Mouse (Mus musculus) C2C12 (cell line): Measurements from ENCODE around the gene Cfap70. TPM values are rescaled to one million over a fixed set of nuclear protein-coding genes. Genes with fewer than 3 reads are reported as not detected.

ENCODE experiments used
- H3K27me3 ChIP-seq: one replicate; pipeline ENCODE4 v1.6.1; 2011; ENCODE audit not compliant: control insufficient read depth, insufficient read depth, insufficient read length
- H3K36me3 ChIP-seq: one replicate; pipeline ENCODE4 v1.6.1; 2011; ENCODE audit not compliant: control insufficient read depth, insufficient read depth
- H3K4me3 ChIP-seq: one replicate; pipeline ENCODE4 v1.5.1; 2011; ENCODE audit warnings: mild to moderate bottlenecking, control low read depth; ENCODE audit not compliant: poor library complexity, insufficient read depth, severe bottlenecking
- H3K79me2 ChIP-seq: one replicate; pipeline ENCODE4 v1.6.1; 2011; ENCODE audit not compliant: control insufficient read depth, insufficient read depth
- H3K79me3 ChIP-seq: one replicate; pipeline ENCODE4 v1.6.1; 2011; ENCODE audit warnings: low read depth, control low read depth
- H3ac ChIP-seq: one replicate; pipeline ENCODE3; 2011; ENCODE audit warnings: low read depth; ENCODE audit not compliant: control insufficient read depth, insufficient read length
- CEBPB ChIP-seq: IDR thresholded peaks from one replicate; pipeline ENCODE4 v1.6.1; 2011; ENCODE audit warnings: low read depth, mild to moderate bottlenecking, control low read depth, moderate library complexity
- CTCF ChIP-seq: IDR thresholded peaks from one replicate; pipeline ENCODE4 v1.5.1; 2011; ENCODE audit not compliant: control insufficient read depth, insufficient read depth, insufficient read length
- FOSL1 ChIP-seq: IDR thresholded peaks from one replicate; pipeline ENCODE4 v1.8.0; 2011; ENCODE audit warnings: mild to moderate bottlenecking, low read length; ENCODE audit not compliant: poor library complexity, insufficient read depth, severe bottlenecking
- MAX ChIP-seq: IDR thresholded peaks from one replicate; pipeline ENCODE4 v1.6.1; 2011; ENCODE audit warnings: mild to moderate bottlenecking, control low read depth
- MYOD1 ChIP-seq: IDR thresholded peaks from one replicate; pipeline ENCODE4 v1.6.1; 2011; ENCODE audit warnings: low read depth; ENCODE audit not compliant: control insufficient read depth, insufficient read length
- MYOG ChIP-seq: IDR thresholded peaks from one replicate; pipeline ENCODE4 v1.6.1; 2011; ENCODE audit not compliant: control insufficient read depth, insufficient read length; ENCODE audit errors: extremely low read depth
- USF1 ChIP-seq: IDR thresholded peaks from one replicate; pipeline ENCODE4 v1.6.1; 2011; ENCODE audit warnings: low read depth, mild to moderate bottlenecking, control low read depth, moderate library complexity
- long read RNA-seq, 2 experiments: library from polyadenylated mRNA; unstranded; transcript quantifications; one replicate each; pipeline ENCODE4 v2.0.0; 2019 to 2020
- polyA plus RNA-seq: library from polyadenylated mRNA; unstranded; fragments of >200 nt; fragmentation: generic; extraction: Trizol; gene quantifications from one replicate; pipeline ENCODE4 v1.2.1, GENCODE M21; 2012; ENCODE audit warnings: missing spikeins

Cfap70 gene
- 0.01 TPM for polyA plus RNA-seq
- long read RNA-seq, experiment 1: 0 reads
- long read RNA-seq, experiment 2: 0 reads

- Histone ChIP-seq H3K36me3 (peaks cover 19% of the 10 kb centered on the region), H3K27me3 (no peaks in the 10 kb centered on the region), H3K79me3 (no peaks in the 10 kb centered on the region), H3K79me2 (no peaks in the 10 kb centered on the region), H3K4me3 (no peak within 1 kb of the TSS), H3ac (no peak within 1 kb of the TSS)
- TF ChIP-seq MAX (no peak), CTCF (no peak)
Observed at GRCm38 (mm10) chr14:20451765-20452331, at the start of gene Cfap70. Cfap70 (minus strand) TSS chr14:20452226.

DNA sequence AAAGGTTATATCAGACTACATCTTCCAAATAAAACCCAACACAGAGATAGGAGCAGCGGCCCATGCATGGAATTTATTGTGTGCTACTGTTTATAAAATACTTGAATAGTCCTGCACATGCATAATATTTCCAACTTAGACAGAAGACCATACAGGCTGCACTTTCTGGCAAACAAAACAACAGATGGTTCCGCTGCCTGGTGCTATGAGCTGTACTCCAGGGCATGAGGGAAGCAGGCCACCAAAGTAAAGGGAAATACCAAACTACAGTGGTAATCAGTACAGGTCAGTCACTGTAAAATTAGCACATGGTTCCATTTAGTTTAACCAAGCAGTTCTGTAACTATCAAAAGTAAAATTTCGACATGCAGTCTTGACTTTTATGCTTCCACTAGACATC lies 48.0 kb upstream of the Cfap70 start:
- H3K79me3 ChIP-seq: no peaks in the 10 kb centered on the region
- no peaks in the 10 kb centered on the region for H3K27me3 ChIP-seq
- no peak overlapping the region for H3K4me3 ChIP-seq
- H3ac ChIP-seq: no peak overlapping the region
- peaks cover 47% of the 10 kb centered on the region for H3K36me3 ChIP-seq
- H3K79me2 ChIP-seq: no peaks in the 10 kb centered on the region
- TF ChIP-seq USF1 (no peak), FOSL1 (no peak), CTCF (no peak), MAX (no peak), CEBPB (no peak), MYOG (no peak), MYOD1 (no peak)

GRCm38 (mm10) chr14:20496603-20497002 lies 44.6 kb upstream of the Cfap70 start, which contains the start of gene Mss51:
Mss51 (minus strand) TSS chr14:20496901.
- Histone ChIP-seq H3K36me3 (peaks cover 64% of the 10 kb centered on the region), H3ac (no peak within 1 kb of the TSS), H3K4me3 (no peak within 1 kb of the TSS), H3K79me2 (no peaks in the 10 kb centered on the region), H3K79me3 (no peaks in the 10 kb centered on the region), H3K27me3 (no peaks in the 10 kb centered on the region)
- no peak for TF ChIP-seq CTCF
- no peak for TF ChIP-seq MAX
- TF ChIP-seq CEBPB: no peak
- no peak for TF ChIP-seq MYOD1
- TF ChIP-seq FOSL1: no peak
- no peak for TF ChIP-seq USF1

- Histone ChIP-seq H3K27me3 (no peaks in the 10 kb centered on the region), H3ac (no peak overlapping the region), H3K36me3 (peaks cover 16% of the 10 kb centered on the region), H3K79me2 (no peaks in the 10 kb centered on the region), H3K4me3 (no peak overlapping the region), H3K79me3 (no peaks in the 10 kb centered on the region)
- TF ChIP-seq MYOG (no peak), MAX (no peak), USF1 (no peak), FOSL1 (no peak), MYOD1 (no peak), CEBPB (no peak), CTCF (no peak)
Observed at GRCm38 (mm10) chr14:20486031-20486430, 34.0 kb upstream of the Cfap70 start.

GRCm38 (mm10) chr14:20482051-20482751 lies 30.2 kb upstream of the Cfap70 start:
- H3K27me3 ChIP-seq: no peaks in the 10 kb centered on the region
- peaks cover 25% of the 10 kb centered on the region for H3K79me2 ChIP-seq
- H3K79me3 ChIP-seq: peaks cover 11% of the 10 kb centered on the region
- peaks cover 8% of the 10 kb centered on the region for H3K36me3 ChIP-seq
- H3K4me3 ChIP-seq: no peak overlapping the region
- H3ac ChIP-seq: no peak overlapping the region
- TF ChIP-seq MYOD1: no peak
- TF ChIP-seq CEBPB: no peak
- no peak for TF ChIP-seq USF1
- TF ChIP-seq CTCF: no peak
- TF ChIP-seq FOSL1: no peak
- no peak for TF ChIP-seq MYOG
- TF ChIP-seq MAX: no peak

DNA sequence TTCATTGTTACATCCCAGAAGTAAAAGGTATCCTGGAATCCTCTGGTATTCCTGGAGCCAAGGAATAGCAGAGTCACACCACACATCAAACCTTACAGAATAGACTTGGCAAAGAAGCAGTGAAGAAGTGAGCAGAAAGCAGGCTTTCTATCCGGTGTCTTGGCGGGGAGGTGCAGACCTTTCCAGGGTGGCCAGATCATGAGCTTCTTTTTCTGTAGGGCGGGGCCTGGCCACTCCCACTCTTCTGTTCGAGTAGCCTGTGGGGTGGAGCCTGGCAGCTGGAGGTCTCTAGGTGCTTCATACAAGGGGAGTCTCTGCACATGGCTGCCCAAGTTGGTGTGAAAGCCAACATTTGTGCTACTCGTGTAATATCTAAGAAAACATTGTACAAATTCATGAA lies 29.2 kb upstream of the Cfap70 start:
- Histone ChIP-seq H3K27me3 (no peaks in the 10 kb centered on the region), H3K4me3 (no peak overlapping the region), H3K79me3 (peaks cover 21% of the 10 kb centered on the region), H3K36me3 (peaks cover 14% of the 10 kb centered on the region), H3ac (no peak overlapping the region), H3K79me2 (peaks cover 35% of the 10 kb centered on the region)
- TF ChIP-seq MYOD1: no peak
- TF ChIP-seq CEBPB: no peak
- no peak for TF ChIP-seq MYOG
- TF ChIP-seq MAX: no peak
- no peak for TF ChIP-seq CTCF
- no peak for TF ChIP-seq FOSL1
- TF ChIP-seq USF1: no peak
